13 mouse cellular contexts compared by ENCODE assay signal in the genomic region with DNA sequence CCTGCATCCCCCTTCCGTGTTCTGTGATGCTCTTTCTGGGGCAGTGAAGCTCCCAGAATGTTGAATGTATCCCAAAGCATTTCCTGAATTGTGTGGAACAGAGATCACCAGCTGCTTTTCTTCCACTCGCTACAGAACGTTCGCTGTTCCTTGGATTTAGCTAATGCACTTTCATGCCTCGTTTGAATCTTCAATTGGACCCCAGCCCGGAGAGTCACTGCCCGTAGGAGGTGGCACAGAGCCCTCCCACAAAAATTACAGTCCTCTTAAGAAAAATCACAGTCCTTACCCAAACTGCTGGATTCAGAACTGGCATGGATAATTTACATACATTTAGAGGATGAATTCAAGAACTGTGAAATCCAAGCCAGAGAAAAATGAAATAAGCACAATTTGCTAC. TPM values are rescaled to one million over a fixed set of nuclear protein-coding genes. Genes with fewer than 3 reads are reported as not detected.
A peak's percentile ranks its signal among the peaks of the same experiment; 100 is the strongest.
DNase-seq lines count a peak whose midpoint lies in the region; ATAC-seq and TF ChIP-seq lines count a peak whose summit lies in the region.
"Had no signal": no experiment of that assay in that cellular context is flagged by ENCODE, and none has a peak within 500 bp of the region (broad histone marks: within the 10 kb centered on the region; RNA-seq: fewer than 3 reads in every experiment).

No protein-coding gene starts in this region.

- no peaks in the 10 kb centered on the region for H3K4me1 ChIP-seq in midbrain, embryonic 11.5 days (ENCODE audit: control insufficient read depth, insufficient read depth, low read length)
- peaks cover 6% of the 10 kb centered on the region for H3K4me1 ChIP-seq in midbrain, embryonic 13.5 days (replicated peaks)
- peaks cover 10% of the 10 kb centered on the region; the same call in 1 of the 2 replicates for H3K4me1 ChIP-seq in stomach, embryonic 16.5 days (ENCODE audit: control insufficient read depth, insufficient read depth, low read length)
- H3K4me1 ChIP-seq in lung, adult 2 months (ENCODE audit: control insufficient read depth, insufficient read depth, low read length), result no peaks in the 10 kb centered on the region

- TF ChIP-seq CTCF in lung, adult 2 months (IDR thresholded peaks at IDR 0.05; ENCODE audit: insufficient read depth, low read length), result no peak

- H3K27ac ChIP-seq in midbrain, embryonic 11.5 days (ENCODE audit: low read depth, low read length), result no peak overlapping the region
- no peak overlapping the region for H3K27ac ChIP-seq in midbrain, embryonic 13.5 days
- H3K27ac ChIP-seq in stomach, embryonic 16.5 days (ENCODE audit: low read length), result peak overlapping the region; percentile 54

- ATAC-seq in midbrain, embryonic 11.5 days (ENCODE audit: low FRiP score), result no peak
- no peak for ATAC-seq in midbrain, embryonic 13.5 days
- no peak for ATAC-seq in stomach, embryonic 16.5 days (ENCODE audit: insufficient read depth, low FRiP score)

- intact Hi-C loops in left cerebral cortex, postnatal 25 days (cut with DNase I), result loop anchor here (1.0 to 2.0 kb wide), 4 partner anchors 10 to 48 kb away; partner anchors contain the start of genes Parp1 and Stum

- no peaks in the 10 kb centered on the region for H3K9me3 ChIP-seq in midbrain, embryonic 11.5 days (ENCODE audit: control insufficient read depth, low read length)
- no peaks in the 10 kb centered on the region for H3K9me3 ChIP-seq in midbrain, embryonic 13.5 days
- no peaks in the 10 kb centered on the region for H3K9me3 ChIP-seq in stomach, embryonic 16.5 days (replicated peaks; ENCODE audit: control insufficient read depth, low read length)

- no peak for TF ChIP-seq POLR2A in lung, adult 2 months (IDR thresholded peaks at IDR 0.05; ENCODE audit: borderline replicate concordance, extremely low read depth, low read depth, low read length)

- no peak overlapping the region for H3K9ac ChIP-seq in midbrain, embryonic 11.5 days (ENCODE audit: low read length)
- no peak overlapping the region for H3K9ac ChIP-seq in midbrain, embryonic 13.5 days (replicated peaks)
- no peak overlapping the region for H3K9ac ChIP-seq in stomach, embryonic 16.5 days (ENCODE audit: low read length)

- peak; percentile 51 for DNase-seq in midbrain, embryonic 11.5 days (ENCODE audit: low spot score, missing footprints)
- DNase-seq in frontal cortex, postnatal 25 days (ENCODE audit: low spot score in 2 of 2), result peak; percentile 32 to 59
- peak; percentile 69 to 96 for DNase-seq in left cerebral cortex, postnatal 25 days (ENCODE audit: low spot score in 2 of 2)
- no peak for DNase-seq in spleen, postnatal 14 days (ENCODE audit: low spot score in 2 of 2)
- no peak for DNase-seq in embryo, embryonic 10 days (ENCODE audit: low spot score)
- DNase-seq in lung, adult 2 months, result no peak
- DNase-seq: heart, postnatal 36 days; kidney, adult 8-10 months; lung, adult 18-20 months had no signal

- H3K4me2 ChIP-seq in midbrain, embryonic 11.5 days, result no peak overlapping the region
- H3K4me2 ChIP-seq in midbrain, embryonic 13.5 days (replicated peaks), result no peak overlapping the region
- H3K4me2 ChIP-seq in stomach, embryonic 16.5 days (ENCODE audit: low read depth, low read length), result no peak overlapping the region

- WGBS in midbrain, embryonic 11.5 days, result 61% methylated on average over 7 of the region's 7 CpGs
- WGBS in midbrain, embryonic 13.5 days, result 43% methylated on average over 7 of the region's 7 CpGs
- 39% methylated on average over 7 of the region's 7 CpGs for WGBS in stomach, embryonic 16.5 days
- 64% methylated on average over 7 of the region's 7 CpGs for WGBS in lung, adult 2 months

- H3K36me3 ChIP-seq in midbrain, embryonic 11.5 days (ENCODE audit: control insufficient read depth, insufficient read depth, low read length), result no peaks in the 10 kb centered on the region
- H3K36me3 ChIP-seq in midbrain, embryonic 13.5 days, result no peaks in the 10 kb centered on the region
- H3K36me3 ChIP-seq in stomach, embryonic 16.5 days (ENCODE audit: control insufficient read depth, insufficient read depth, low read length), result no peaks in the 10 kb centered on the region

- H3K4me3 ChIP-seq in midbrain, embryonic 11.5 days (ENCODE audit: low read depth, low read length), result no peak overlapping the region
- no peak overlapping the region for H3K4me3 ChIP-seq in midbrain, embryonic 13.5 days (replicated peaks)
- no peak overlapping the region for H3K4me3 ChIP-seq in stomach, embryonic 16.5 days (replicated peaks; ENCODE audit: low read length)
- no peak overlapping the region for H3K4me3 ChIP-seq in lung, adult 2 months (replicated peaks; ENCODE audit: extremely low read depth, low read depth, low read length)

- H3K27me3 ChIP-seq in midbrain, embryonic 11.5 days (ENCODE audit: control insufficient read depth, insufficient read depth, low read length), result no peaks in the 10 kb centered on the region
- no peaks in the 10 kb centered on the region for H3K27me3 ChIP-seq in midbrain, embryonic 13.5 days
- H3K27me3 ChIP-seq in stomach, embryonic 16.5 days (ENCODE audit: control insufficient read depth, insufficient read depth, low read length), result no peaks in the 10 kb centered on the region

RNA-seq across cellular contexts. Expression of gene Stum, which starts 36.9 kb away (rescaled TPM):
- 1.0 TPM in 2 replicates for polyA plus RNA-seq in midbrain, embryonic 11.5 days (2014; fragmentation: Nextera tagmentation; extraction: Ambion mirVana)
- 1.6 and 1.7 TPM in 2 replicates for polyA plus RNA-seq in midbrain, embryonic 13.5 days (2015; fragmentation: Nextera tagmentation; extraction: Ambion mirVana)
- 100 to 1,000 TPM; 157 to 180 TPM for total RNA-seq in left cerebral cortex, postnatal 25 days (2021)
- polyA plus RNA-seq in stomach, embryonic 16.5 days (2015; fragmentation: Nextera tagmentation; extraction: Ambion mirVana), result 1.1 and 1.5 TPM in 2 replicates
- 4.2 and 6.2 TPM in 2 replicates for polyA plus RNA-seq in lung, adult 2 months (2012; rRNA removed)
- total RNA-seq: granulocyte monocyte progenitor cell, adult 5-6 weeks; monocyte, adult 5-6 weeks had no signal

RNA-seq across cellular contexts. Expression of gene Parp1, which starts 48.5 kb away (rescaled TPM):
- polyA plus RNA-seq in midbrain, embryonic 11.5 days (2014; fragmentation: Nextera tagmentation; extraction: Ambion mirVana), result 188 and 213 TPM in 2 replicates
- polyA plus RNA-seq in midbrain, embryonic 13.5 days (2015; fragmentation: Nextera tagmentation; extraction: Ambion mirVana), result 135 and 140 TPM in 2 replicates
- total RNA-seq in left cerebral cortex, postnatal 25 days (2021), result 10 to 100 TPM; 85.2 to 92.0 TPM
- polyA plus RNA-seq in stomach, embryonic 16.5 days (2015; fragmentation: Nextera tagmentation; extraction: Ambion mirVana), result 105 and 116 TPM in 2 replicates
- 17.7 and 20.1 TPM in 2 replicates for polyA plus RNA-seq in lung, adult 2 months (2012; rRNA removed)

Comparison
In these comparisons a context has a peak if more than half of its experiments do, and no peak if none do; other contexts are left out.
1. DNase-seq: peak in midbrain, embryonic 11.5 days (single experiment), frontal cortex, postnatal 25 days (2 of 2) and left cerebral cortex, postnatal 25 days (2 of 2); none in spleen, postnatal 14 days (0 of 2), embryo, embryonic 10 days (single experiment) and lung, adult 2 months (single experiment).